ENCODE assay signal across 17 mouse cellular contexts in genomic region chr2:28209653-28210052, GRCm38 (mm10). TPM values are rescaled to one million over a fixed set of nuclear protein-coding genes. Genes with fewer than 3 reads are reported as not detected.
DNase-seq lines count a peak whose midpoint lies in the region; ATAC-seq lines count a peak whose summit lies in the region.
"Had no signal": no experiment of that assay in that cellular context is flagged by ENCODE, and none has a peak within 500 bp of the region (broad histone marks: within the 10 kb centered on the region; RNA-seq: fewer than 3 reads in every experiment).

No protein-coding gene starts in this region.

- peaks cover 70% of the 10 kb centered on the region for H3K4me1 ChIP-seq in hindbrain, embryonic 10.5 days (replicated peaks)
- H3K4me1 ChIP-seq in hindbrain, embryonic 14.5 days (replicated peaks; ENCODE audit: control insufficient read depth, insufficient read depth, low read length), result peaks cover 70% of the 10 kb centered on the region
- H3K4me1 ChIP-seq in midbrain, embryonic 16.5 days (ENCODE audit: control insufficient read depth, insufficient read depth, low read length), result peaks cover 54% of the 10 kb centered on the region
- H3K4me1 ChIP-seq in midbrain, embryonic 10.5 days, result peaks cover 72% of the 10 kb centered on the region

- DNase-seq in cerebellum, adult 11-12 months, result peak; percentile 61
- DNase-seq in cerebellum, adult 8-10 months, result no peak
- DNase-seq in hindbrain, embryonic 10.5 days (ENCODE audit: low spot score), result no peak
- DNase-seq in hindbrain, embryonic 14.5 days (ENCODE audit: low spot score), result no peak
- no peak for DNase-seq in midbrain, embryonic 10.5 days (ENCODE audit: low spot score)
- no peak for DNase-seq in urinary bladder, postnatal 4 days (ENCODE audit: low spot score in 2 of 2)
- DNase-seq in frontal cortex, postnatal 10 days (ENCODE audit: low spot score in 2 of 2), result no peak
- DNase-seq: cerebellum, postnatal 10 days; gastrocnemius, postnatal 36 days; kidney, postnatal 10 days; liver, postnatal 0 days; lung, postnatal 10 days; right cerebral cortex, adult 18-20 months had no signal

- H3K36me3 ChIP-seq in hindbrain, embryonic 10.5 days, result peaks cover 47% of the 10 kb centered on the region
- peaks cover 26% of the 10 kb centered on the region for H3K36me3 ChIP-seq in hindbrain, embryonic 14.5 days (replicated peaks; ENCODE audit: control insufficient read depth, insufficient read depth)
- H3K36me3 ChIP-seq in midbrain, embryonic 16.5 days (ENCODE audit: control insufficient read depth, insufficient read depth, low read length), result peaks cover 7% of the 10 kb centered on the region
- peaks cover 39% of the 10 kb centered on the region for H3K36me3 ChIP-seq in midbrain, embryonic 10.5 days

- H3K9ac ChIP-seq in hindbrain, embryonic 14.5 days, result no peak overlapping the region
- peak overlapping the region; percentile 42 for H3K9ac ChIP-seq in midbrain, embryonic 16.5 days (ENCODE audit: low read depth, low read length)
- H3K9ac ChIP-seq: liver, postnatal 0 days had no signal

- H3K27me3 ChIP-seq in hindbrain, embryonic 10.5 days (ENCODE audit: insufficient read depth, poor library complexity, severe bottlenecking), result peaks cover 24% of the 10 kb centered on the region
- no peaks in the 10 kb centered on the region for H3K27me3 ChIP-seq in hindbrain, embryonic 14.5 days (ENCODE audit: control insufficient read depth, insufficient read depth, low read length)
- no peaks in the 10 kb centered on the region for H3K27me3 ChIP-seq in midbrain, embryonic 16.5 days (ENCODE audit: control insufficient read depth, insufficient read depth, low read depth, low read length)
- H3K27me3 ChIP-seq in midbrain, embryonic 10.5 days (ENCODE audit: low read depth, poor library complexity, severe bottlenecking), result peaks cover 24% of the 10 kb centered on the region

- no peak overlapping the region for H3K4me2 ChIP-seq in hindbrain, embryonic 14.5 days (replicated peaks)
- no peak overlapping the region for H3K4me2 ChIP-seq in midbrain, embryonic 16.5 days (ENCODE audit: low read length)

- no peak overlapping the region for H3K4me3 ChIP-seq in hindbrain, embryonic 10.5 days
- H3K4me3 ChIP-seq in hindbrain, embryonic 14.5 days (replicated peaks; ENCODE audit: low read length), result no peak overlapping the region
- no peak overlapping the region for H3K4me3 ChIP-seq in midbrain, embryonic 16.5 days (ENCODE audit: low read depth, low read length)
- no peak overlapping the region for H3K4me3 ChIP-seq in midbrain, embryonic 10.5 days
- H3K4me3 ChIP-seq: forebrain, embryonic 10.5 days; limb, embryonic 10.5 days had no signal

- 0 out of 2 replicates have a peak overlapping the region, but pooled peaks have one; percentile 42 for H3K27ac ChIP-seq in hindbrain, embryonic 10.5 days
- H3K27ac ChIP-seq in hindbrain, embryonic 14.5 days, result no peak overlapping the region
- H3K27ac ChIP-seq in midbrain, embryonic 16.5 days (ENCODE audit: low read length), result 0 out of 2 replicates have a peak overlapping the region, but pooled peaks have one; percentile 9
- H3K27ac ChIP-seq in midbrain, embryonic 10.5 days (replicated peaks), result no peak overlapping the region; the same call in 1 of the 2 replicates
- H3K27ac ChIP-seq: forebrain, embryonic 10.5 days had no signal

- H3K9me3 ChIP-seq in hindbrain, embryonic 10.5 days, result no peaks in the 10 kb centered on the region
- H3K9me3 ChIP-seq in hindbrain, embryonic 14.5 days (ENCODE audit: control insufficient read depth, low read length), result no peaks in the 10 kb centered on the region
- H3K9me3 ChIP-seq in midbrain, embryonic 16.5 days (replicated peaks; ENCODE audit: control insufficient read depth, low read length, poor library complexity, severe bottlenecking), result no peaks in the 10 kb centered on the region
- no peaks in the 10 kb centered on the region for H3K9me3 ChIP-seq in midbrain, embryonic 10.5 days (replicated peaks)
- H3K9me3 ChIP-seq: forebrain, embryonic 10.5 days; limb, embryonic 10.5 days had no signal

- ATAC-seq in hindbrain, embryonic 14.5 days (ENCODE audit: low FRiP score), result no peak
- no peak for ATAC-seq in midbrain, embryonic 16.5 days
- ATAC-seq: activated CD4-positive, CD25-positive, alpha-beta regulatory T cell, adult 4 months; liver, postnatal 0 days had no signal

- WGBS in hindbrain, embryonic 10.5 days, result 88% methylated on average over 12 of the region's 12 CpGs
- 75% methylated on average over 12 of the region's 12 CpGs for WGBS in hindbrain, embryonic 14.5 days
- 68% methylated on average over 12 of the region's 12 CpGs for WGBS in midbrain, embryonic 16.5 days
- WGBS in midbrain, embryonic 10.5 days, result 84% methylated on average over 12 of the region's 12 CpGs

RNA-seq across cellular contexts. Expression of gene Olfm1, which starts 16.9 kb away (rescaled TPM):
- 46.9 and 113 TPM in 2 replicates for polyA plus RNA-seq in hindbrain, embryonic 10.5 days (2016; fragmentation: Nextera tagmentation; extraction: Ambion mirVana)
- polyA plus RNA-seq in hindbrain, embryonic 14.5 days (2014; fragmentation: Nextera tagmentation; extraction: Ambion mirVana), result 377 and 395 TPM in 2 replicates
- polyA plus RNA-seq in midbrain, embryonic 16.5 days (2015; fragmentation: Nextera tagmentation; extraction: Ambion mirVana), result 340 and 355 TPM in 2 replicates
- polyA plus RNA-seq in midbrain, embryonic 10.5 days (2016; fragmentation: Nextera tagmentation; extraction: Ambion mirVana), result 27.8 and 42.4 TPM in 2 replicates

Comparison
In these comparisons a context has a peak if more than half of its experiments do, and no peak if none do; other contexts are left out.
1. H3K27ac ChIP-seq: peak in hindbrain, embryonic 10.5 days (single experiment) and midbrain, embryonic 16.5 days (single experiment); none in hindbrain, embryonic 14.5 days (single experiment) and midbrain, embryonic 10.5 days (single experiment).